Mouse (Mus musculus) ES-E14 (cell line): Measurements from ENCODE around the gene 9230104L09Rik.

Experiments
- CHD2 ChIP-seq: IDR thresholded peaks from 2 replicates; pipeline ENCODE4 v1.6.1; 2014; ENCODE audit warnings: mild to moderate bottlenecking, low read depth, low read length, inconsistent platforms
- HCFC1 ChIP-seq: IDR thresholded peaks from 2 replicates; pipeline ENCODE4 v1.6.1; 2012; ENCODE audit warnings: low read length, inconsistent platforms, borderline replicate concordance; ENCODE audit not compliant: insufficient read depth
- MAFK ChIP-seq: IDR thresholded peaks from 2 replicates; pipeline ENCODE4 v1.6.1; 2014; ENCODE audit warnings: mild to moderate bottlenecking, low read depth, low read length, inconsistent platforms; ENCODE audit not compliant: insufficient read depth
- ZC3H11A ChIP-seq: IDR thresholded peaks from 2 replicates; pipeline ENCODE4 v1.6.1; 2012; ENCODE audit warnings: low read depth, mild to moderate bottlenecking, inconsistent platforms, low read length, borderline replicate concordance
- ZNF384 ChIP-seq: IDR thresholded peaks from 2 replicates; pipeline ENCODE4 v1.6.1; 2012; ENCODE audit warnings: low read depth, low read length, inconsistent platforms

- TF ChIP-seq ZNF384 (no peak), HCFC1 (no peak), MAFK (no peak), ZC3H11A (no peak), CHD2 (no peak)
These were observed 9.9 kb upstream of the 9230104L09Rik start for GRCm38 (mm10) chr2:148874617-148875334.
